Mouse (Mus musculus): ENCODE results near the gene Vmn1r209.
"Not testable (repeated sequence)": the region's sequence is repeated elsewhere in the genome, so short reads cannot be mapped to it uniquely, and the experiment has no call there.

The Vmn1r209 gene

GRCm38 (mm10) chr13:22809582-22809981 lies at the start of gene Vmn1r209:
TSS of gene Vmn1r209 (minus strand) at chr13:22809682.
- in situ Hi-C loops (cut with MboI; ENCODE audit: low pct_unique_long_range_greater_than_20kb in 1 of 2, low sequenced_read_pairs in 2 of 2, unreplicated experiment in 1 of 2) = not testable (repeated sequence)

- in situ Hi-C loops (cut with MboI; ENCODE audit: low pct_unique_long_range_greater_than_20kb in 1 of 2, low sequenced_read_pairs in 2 of 2, unreplicated experiment in 1 of 2) = loop anchor here in 1 of 2 experiments (25.0 kb wide), 1 partner anchor 555 kb away; the partner anchor contains the start of gene Abt1
These were observed 48.0 kb upstream of the Vmn1r209 start, which contains the start of gene Vmn1r211 for GRCm38 (mm10) chr13:22857461-22857860. TSS of gene Vmn1r211 (minus strand) at chr13:22857561.

- in situ Hi-C loops (cut with MboI; ENCODE audit: low pct_unique_long_range_greater_than_20kb in 1 of 2, low sequenced_read_pairs in 2 of 2, unreplicated experiment in 1 of 2) = loop anchor here in 1 of 2 experiments (25.0 kb wide), 1 partner anchor 558 kb away; the partner anchor contains the start of gene Abt1
These were observed 45.3 kb upstream of the Vmn1r209 start for GRCm38 (mm10) chr13:22854760-22855159.

- in situ Hi-C loops (cut with MboI; ENCODE audit: low pct_unique_long_range_greater_than_20kb in 1 of 2, low sequenced_read_pairs in 2 of 2, unreplicated experiment in 1 of 2) = no loop called here
These were observed 37.3 kb upstream of the Vmn1r209 start for GRCm38 (mm10) chr13:22846798-22847197.

GRCm38 (mm10) chr13:22844304-22844703 lies 34.8 kb upstream of the Vmn1r209 start:
- in situ Hi-C loops (cut with MboI; ENCODE audit: low pct_unique_long_range_greater_than_20kb in 1 of 2, low sequenced_read_pairs in 2 of 2, unreplicated experiment in 1 of 2) = not testable (repeated sequence)

GRCm38 (mm10) chr13:22831248-22831647 lies 21.8 kb upstream of the Vmn1r209 start, which contains the start of gene Vmn1r210:
TSS of gene Vmn1r210 (minus strand) at chr13:22831348.
- in situ Hi-C loops (cut with MboI; ENCODE audit: low pct_unique_long_range_greater_than_20kb in 1 of 2, low sequenced_read_pairs in 2 of 2, unreplicated experiment in 1 of 2) = no loop called here

GRCm38 (mm10) chr13:22829395-22829794 lies 19.9 kb upstream of the Vmn1r209 start:
- in situ Hi-C loops (cut with MboI; ENCODE audit: low pct_unique_long_range_greater_than_20kb in 1 of 2, low sequenced_read_pairs in 2 of 2, unreplicated experiment in 1 of 2) = not testable (repeated sequence)

GRCm38 (mm10) chr13:22821601-22822000 lies 12.1 kb upstream of the Vmn1r209 start:
- in situ Hi-C loops (cut with MboI; ENCODE audit: low pct_unique_long_range_greater_than_20kb in 1 of 2, low sequenced_read_pairs in 2 of 2, unreplicated experiment in 1 of 2) = not testable (repeated sequence)

GRCm38 (mm10) chr13:22788096-22788495 lies 21.4 kb downstream of the Vmn1r209 start:
- in situ Hi-C loops (cut with MboI; ENCODE audit: low pct_unique_long_range_greater_than_20kb in 1 of 2, low sequenced_read_pairs in 2 of 2, unreplicated experiment in 1 of 2) = not testable (repeated sequence)

GRCm38 (mm10) chr13:22784159-22784558 lies 25.3 kb downstream of the Vmn1r209 start:
- in situ Hi-C loops (cut with MboI; ENCODE audit: low pct_unique_long_range_greater_than_20kb in 1 of 2, low sequenced_read_pairs in 2 of 2, unreplicated experiment in 1 of 2) = not testable (repeated sequence)

GRCm38 (mm10) chr13:22777300-22777699 lies 32.2 kb downstream of the Vmn1r209 start, which contains the start of gene Vmn1r208:
TSS of gene Vmn1r208 (minus strand) at chr13:22777400.
- in situ Hi-C loops (cut with MboI; ENCODE audit: low pct_unique_long_range_greater_than_20kb in 1 of 2, low sequenced_read_pairs in 2 of 2, unreplicated experiment in 1 of 2) = not testable (repeated sequence)

GRCm38 (mm10) chr13:22771592-22771991 lies 37.9 kb downstream of the Vmn1r209 start:
- in situ Hi-C loops (cut with MboI; ENCODE audit: low pct_unique_long_range_greater_than_20kb in 1 of 2, low sequenced_read_pairs in 2 of 2, unreplicated experiment in 1 of 2) = not testable (repeated sequence)
